Comparison of ENCODE assay signal across 28 mouse cellular contexts in genomic region chr10:12955831-12956230, GRCm38 (mm10). TPM values are rescaled to one million over a fixed set of nuclear protein-coding genes. Genes with fewer than 3 reads are reported as not detected.
A peak's percentile ranks its signal among the peaks of the same experiment; 100 is the strongest.
DNase-seq lines count a peak whose midpoint lies in the region; ATAC-seq and TF ChIP-seq lines count a peak whose summit lies in the region.
"Had no signal": no experiment of that assay in that cellular context is flagged by ENCODE, and none has a peak within 500 bp of the region (broad histone marks: within the 10 kb centered on the region; RNA-seq: fewer than 3 reads in every experiment).

No protein-coding gene starts in this region.

- no peak overlapping the region for H3K4me3 ChIP-seq in liver, adult 2 months (ENCODE audit: insufficient read depth, low read depth, low read length)
- no peak overlapping the region for H3K4me3 ChIP-seq in liver, embryonic 11.5 days (ENCODE audit: low read depth, low read length)
- H3K4me3 ChIP-seq in CH12.LX (replicated peaks in 1 of 3; ENCODE audit: low read depth in 2 of 3, low read length in 2 of 3, poor library complexity in 1 of 3), result no peak overlapping the region
- peak overlapping the region; percentile 16 for H3K4me3 ChIP-seq in bone marrow, adult 2 months (replicated peaks; ENCODE audit: control insufficient read depth, low read depth, low read length)
- H3K4me3 ChIP-seq: heart, embryonic 13.5 days; hindbrain, embryonic 12.5 days; intestine, embryonic 15.5 days; liver, embryonic 15.5 days; midbrain, embryonic 10.5 days; midbrain, embryonic 15.5 days; neural tube, embryonic 15.5 days had no signal

- H3K36me3 ChIP-seq in liver, adult 2 months (ENCODE audit: control insufficient read depth, insufficient read depth, low read length), result no peaks in the 10 kb centered on the region
- H3K36me3 ChIP-seq in liver, embryonic 11.5 days (ENCODE audit: control insufficient read depth, insufficient read depth, low read length), result no peaks in the 10 kb centered on the region
- H3K36me3 ChIP-seq in CH12.LX (replicated peaks in 1 of 2; ENCODE audit: control insufficient read depth in 1 of 2, insufficient read depth in 1 of 2, low read length in 1 of 2), result peaks cover 21 to 50% of the 10 kb centered on the region in 2 experiments
- H3K36me3 ChIP-seq: heart, embryonic 13.5 days; hindbrain, embryonic 12.5 days; midbrain, embryonic 10.5 days; midbrain, embryonic 15.5 days; neural tube, embryonic 15.5 days had no signal

- H3K79me2 ChIP-seq in liver, adult 2 months (ENCODE audit: control insufficient read depth, insufficient read depth, low read length), result no peaks in the 10 kb centered on the region
- peaks cover 60% of the 10 kb centered on the region for H3K79me2 ChIP-seq in CH12.LX (replicated peaks; ENCODE audit: control insufficient read depth, extremely low read depth, insufficient read depth, poor library complexity, severe bottlenecking)

- intact Hi-C loops in heart, postnatal 14 days (cut with DNase I), result no loop called here

- TF ChIP-seq POLR2A in liver, adult 2 months (IDR thresholded peaks at IDR 0.05; ENCODE audit: extremely low read depth, insufficient read depth, low read length), result no peak
- no peak for TF ChIP-seq POLR2A in CH12.LX (IDR thresholded peaks at IDR 0.05; ENCODE audit: low read depth, low read length)
- no peak for TF ChIP-seq POLR2A in bone marrow, adult 2 months (IDR thresholded peaks at IDR 0.05; ENCODE audit: borderline replicate concordance, control insufficient read depth, low read depth, low read length)

- dilution Hi-C loops in CH12.LX (cut with MboI; ENCODE audit: extremely low pct_ligation_motif_present, extremely low pct_unique_long_range_greater_than_20kb, low sequenced_read_pairs), result no loop called here

- no peak for ATAC-seq in liver, embryonic 11.5 days (replicated peaks; ENCODE audit: low FRiP score)
- peak; percentile 80 for ATAC-seq in megakaryocyte, adult 5-6 weeks (ENCODE audit: poor library complexity, severe bottlenecking)
- no peak for ATAC-seq in cerebellum, adult (ENCODE audit: insufficient number of reproducible peaks, low FRiP score, low TSS enrichment)
- ATAC-seq: forebrain, embryonic 14.5 days; hindbrain, postnatal 0 days; intestine, embryonic 15.5 days; midbrain, embryonic 15.5 days had no signal

- no peaks in the 10 kb centered on the region for H3K27me3 ChIP-seq in liver, adult 2 months (ENCODE audit: control insufficient read depth, insufficient read depth, low read length)
- H3K27me3 ChIP-seq in liver, embryonic 11.5 days (replicated peaks; ENCODE audit: control insufficient read depth, insufficient read depth, low read length), result no peaks in the 10 kb centered on the region
- H3K27me3 ChIP-seq in CH12.LX (replicated peaks), result no peaks in the 10 kb centered on the region
- H3K27me3 ChIP-seq: heart, embryonic 13.5 days; hindbrain, embryonic 12.5 days; intestine, embryonic 15.5 days; liver, embryonic 15.5 days; midbrain, embryonic 15.5 days; neural tube, embryonic 15.5 days had no signal

- no peak for TF ChIP-seq EP300 in CH12.LX (IDR thresholded peaks at IDR 0.05; ENCODE audit: low read length)

- H3K9ac ChIP-seq in liver, adult 2 months (ENCODE audit: low read depth, low read length), result no peak overlapping the region
- no peak overlapping the region for H3K9ac ChIP-seq in liver, embryonic 11.5 days (ENCODE audit: low read depth, low read length)
- H3K9ac ChIP-seq in CH12.LX (ENCODE audit: insufficient read depth, low read depth), result no peak overlapping the region
- H3K9ac ChIP-seq: heart, embryonic 13.5 days; hindbrain, embryonic 12.5 days; intestine, embryonic 15.5 days; liver, embryonic 15.5 days; midbrain, embryonic 15.5 days; neural tube, embryonic 15.5 days had no signal

- DNase-seq in liver, adult 2 months (ENCODE audit: extremely low read depth, low read depth, low spot score), result peak; percentile 44
- DNase-seq in liver, embryonic 11.5 days (ENCODE audit: low spot score), result no peak
- peak; percentile 38 for DNase-seq in CH12.LX (ENCODE audit: extremely low read depth)
- no peak for DNase-seq in heart, postnatal 14 days
- no peak for DNase-seq in cerebellum, adult 8-10 months
- DNase-seq: adrenal gland, postnatal 25 days; B cell, adult 2 months; cerebellum, adult 9-10 months; gastrocnemius, postnatal 25 days; heart, postnatal 10 days; kidney, adult 2 months; kidney, postnatal 4 days; left cerebral cortex, postnatal 4 days; thymus, adult 2 months; thymus, postnatal 36 days had no signal

- peaks cover 3% of the 10 kb centered on the region; the same call in 1 of the 2 replicates for H3K9me3 ChIP-seq in liver, embryonic 11.5 days (ENCODE audit: control insufficient read depth, low read length)
- H3K9me3 ChIP-seq in CH12.LX (replicated peaks; ENCODE audit: low read length), result peaks cover 8% of the 10 kb centered on the region
- H3K9me3 ChIP-seq: heart, embryonic 13.5 days; hindbrain, embryonic 12.5 days; intestine, embryonic 15.5 days; liver, embryonic 15.5 days; midbrain, embryonic 10.5 days; midbrain, embryonic 15.5 days; neural tube, embryonic 15.5 days had no signal

- 11% methylated on average over 1 of the region's 1 CpGs for WGBS in liver, adult 2 months
- WGBS in liver, embryonic 11.5 days, result 29% methylated on average over 1 of the region's 1 CpGs
- 5% methylated on average over 1 of the region's 1 CpGs for WGBS in bone marrow, adult 2 months

- no peaks in the 10 kb centered on the region for H3K4me1 ChIP-seq in liver, adult 2 months (ENCODE audit: control insufficient read depth, insufficient read depth, low read length)
- H3K4me1 ChIP-seq in liver, embryonic 11.5 days (replicated peaks; ENCODE audit: control insufficient read depth, insufficient read depth, low read length), result no peaks in the 10 kb centered on the region; the same call in 1 of the 2 replicates
- H3K4me1 ChIP-seq in CH12.LX (ENCODE audit: control insufficient read depth in 1 of 2, insufficient read depth in 2 of 2), result peaks cover 12 to 45% of the 10 kb centered on the region in 2 experiments
- no peaks in the 10 kb centered on the region; the same call in 1 of the 2 replicates for H3K4me1 ChIP-seq in bone marrow, adult 2 months (ENCODE audit: control insufficient read depth, insufficient read depth, low read length)
- H3K4me1 ChIP-seq: heart, embryonic 13.5 days; hindbrain, embryonic 12.5 days; intestine, embryonic 15.5 days; midbrain, embryonic 10.5 days; midbrain, embryonic 15.5 days; neural tube, embryonic 15.5 days had no signal

- no peak overlapping the region for H3K27ac ChIP-seq in liver, adult 2 months (replicated peaks; ENCODE audit: insufficient read depth, low read depth, low read length)
- no peak overlapping the region for H3K27ac ChIP-seq in liver, embryonic 11.5 days (ENCODE audit: low read depth, low read length)
- no peak overlapping the region for H3K27ac ChIP-seq in CH12.LX (ENCODE audit: insufficient read depth, low read depth)
- peak overlapping the region; percentile 61; the same call in 1 of the 2 replicates for H3K27ac ChIP-seq in bone marrow, adult 2 months (ENCODE audit: control insufficient read depth, insufficient read depth, low read depth, low read length, poor library complexity)
- H3K27ac ChIP-seq: heart, embryonic 13.5 days; hindbrain, embryonic 12.5 days; hindbrain, postnatal 0 days; intestine, embryonic 15.5 days; kidney, postnatal 0 days; liver, embryonic 15.5 days; midbrain, embryonic 10.5 days; midbrain, embryonic 15.5 days; neural tube, embryonic 15.5 days had no signal

- no peak for TF ChIP-seq RAD21 in CH12.LX (IDR thresholded peaks at IDR 0.05; ENCODE audit: low read depth, low read length)

- in situ Hi-C loops in CH12.LX (cut with MboI; ENCODE audit: low pct_ligation_motif_present, low pct_unique_long_range_greater_than_20kb, low sequenced_read_pairs), result no loop called here

- TF ChIP-seq CTCF in liver, adult 2 months (IDR thresholded peaks at IDR 0.05; ENCODE audit: low read depth, low read length), result no peak
- no peak for TF ChIP-seq CTCF in CH12.LX (conservative IDR thresholded peaks at IDR 0.05 in 1 of 2, IDR thresholded peaks at IDR 0.05 in 1 of 2; ENCODE audit: low read depth in 2 of 2, low read length in 2 of 2)
- TF ChIP-seq CTCF in bone marrow, adult 2 months (IDR thresholded peaks at IDR 0.05; ENCODE audit: control insufficient read depth, insufficient read depth, low read length), result no peak

- no peak overlapping the region for H3K4me2 ChIP-seq in liver, embryonic 11.5 days
- no peak overlapping the region for H3K4me2 ChIP-seq in CH12.LX (ENCODE audit: insufficient read depth, low read depth, poor library complexity, severe bottlenecking)
- H3K4me2 ChIP-seq: heart, embryonic 13.5 days; hindbrain, embryonic 12.5 days; intestine, embryonic 15.5 days; midbrain, embryonic 15.5 days; neural tube, embryonic 15.5 days had no signal

TF ChIP-seq in CH12.LX, 34 proteins besides CTCF, POLR2A, EP300 and RAD21 (continues in another document):
- no peak for TF ChIP-seq NRF1 (IDR thresholded peaks at IDR 0.05; ENCODE audit: low read depth, low read length)
- no peak for TF ChIP-seq MAX (IDR thresholded peaks at IDR 0.05; ENCODE audit: low read length)
- no peak for TF ChIP-seq TCF12 (IDR thresholded peaks at IDR 0.05; ENCODE audit: low read depth, low read length)
- TF ChIP-seq POLR2AphosphoS2 (IDR thresholded peaks at IDR 0.05; ENCODE audit: low read depth, low read length), result no peak
- TF ChIP-seq TBP (conservative IDR thresholded peaks at IDR 0.05; ENCODE audit: low read depth, low read length), result no peak
- TF ChIP-seq ZC3H11A (IDR thresholded peaks at IDR 0.05; ENCODE audit: low read depth, low read length), result no peak

RNA-seq across cellular contexts. Expression of gene Stx11, which starts 8.3 kb away (rescaled TPM):
- total RNA-seq in liver, adult 2 months (2014; rRNA removed), result 0.94 and 1.5 TPM in 2 replicates
- polyA plus RNA-seq in liver, adult 2 months (2012; rRNA removed), result 0.18 and 0.65 TPM in 2 replicates
- 12.6 and 14.9 TPM in 2 replicates for polyA plus RNA-seq in liver, embryonic 11.5 days (2014; fragmentation: Nextera tagmentation; extraction: Ambion mirVana)
- total RNA-seq in CH12.LX (2012; rRNA removed), result 33.7 and 49.8 TPM in 2 replicates
- 42.3 and 47.7 TPM in 2 replicates for total RNA-seq in CH12.LX (2014; rRNA removed)
- polyA plus RNA-seq in CH12.LX (2012; ENCODE audit: insufficient read length, low read depth), result 22.2 and 23.4 TPM in 2 replicates
- polyA plus RNA-seq in bone marrow, adult 2 months (2011; ENCODE audit: insufficient read depth, insufficient read length, low replicate concordance, missing spikeins), result 13.2 and 28.8 TPM in 2 replicates
- 41.9 and 44.6 TPM in 2 replicates for total RNA-seq in megakaryocyte, adult 5-6 weeks (2015)
- total RNA-seq in megakaryocyte, adult 5-6 weeks (2017), result 36.0 and 46.8 TPM in 2 replicates
- total RNA-seq in heart, postnatal 14 days (2021), result 1 to 10 TPM; 1.8 to 1.9 TPM

RNA-seq across cellular contexts. Expression of gene Sf3b5, which starts 49.3 kb away (rescaled TPM):
- 7.7 and 7.9 TPM in 2 replicates for total RNA-seq in liver, adult 2 months (2014; rRNA removed)
- 20.1 and 22.0 TPM in 2 replicates for polyA plus RNA-seq in liver, adult 2 months (2012; rRNA removed)
- polyA plus RNA-seq in liver, embryonic 11.5 days (2014; fragmentation: Nextera tagmentation; extraction: Ambion mirVana), result 48.0 and 50.1 TPM in 2 replicates
- total RNA-seq in CH12.LX (2012; rRNA removed) (49.1 and 49.6 TPM in 2 replicates), CH12.LX (2014; rRNA removed) (41.8 and 51.3 TPM in 2 replicates)
- polyA plus RNA-seq in CH12.LX (2012; ENCODE audit: insufficient read length, low read depth), result 36.6 and 41.9 TPM in 2 replicates
- polyA plus RNA-seq in bone marrow, adult 2 months (2011; ENCODE audit: insufficient read depth, insufficient read length, low replicate concordance, missing spikeins), result 10.7 and 15.7 TPM in 2 replicates
- total RNA-seq in megakaryocyte, adult 5-6 weeks (2015), result 14.0 and 17.0 TPM in 2 replicates
- 15.4 and 15.8 TPM in 2 replicates for total RNA-seq in megakaryocyte, adult 5-6 weeks (2017)
- 1 to 10 TPM; 5.9 to 6.1 TPM for total RNA-seq in heart, postnatal 14 days (2021)

Comparison
In these comparisons a context has a peak if more than half of its experiments do, and no peak if none do; other contexts are left out.
1. DNase-seq: peak in liver, adult 2 months (single experiment) and CH12.LX (single experiment); none in liver, embryonic 11.5 days (single experiment), heart, postnatal 14 days (0 of 2) and cerebellum, adult 8-10 months (single experiment).
2. RNA of gene Stx11, which starts 8.3 kb away (total RNA-seq): 33.7 to 49.8 TPM in CH12.LX and 36.0 to 46.8 TPM in megakaryocyte, adult 5-6 weeks; 1.8 to 1.9 TPM in heart, postnatal 14 days and 0.94 to 1.5 TPM in liver, adult 2 months; every median in the first group is over 10 times any median in the second.